Mouse (Mus musculus): Measurements from ENCODE around the gene 2010111I01Rik.

- TF ChIP-seq CTCF (IDR thresholded peaks at IDR 0.05; ENCODE audit: low read depth, low read length) = peak; percentile 31; the same call in 1 of the 2 replicates
- no peak for TF ChIP-seq POLR2A (IDR thresholded peaks at IDR 0.05; ENCODE audit: borderline replicate concordance, low read depth, low read length)
Measured at GRCm38 (mm10) chr13:63045504-63046205, 81.0 kb downstream of the 2010111I01Rik start.

All from bone marrow macrophage, adult 2 months (primary cell).